Mouse (Mus musculus) adrenal gland, postnatal 36 days (tissue): Measurements from ENCODE around the gene N4bp1. TPM values are rescaled to one million over a fixed set of nuclear protein-coding genes. Genes with fewer than 3 reads are reported as not detected.
A peak's percentile ranks its signal among the peaks of the same experiment; 100 is the strongest.

Experiments
- DNase-seq, 2 experiments: peaks; one replicate each; pipeline ENCODE4 v3.0.0; 2021; ENCODE audit warnings: mixed read lengths in 1 of 2
- total RNA-seq, 2 experiments: library from RNA; stranded (reverse); gene quantifications; 2 replicates each; pipeline ENCODE4 v1.2.3; 2021

N4bp1 gene
- total RNA-seq, 2 experiments from 2014 or later, result 29.8 to 36.0 TPM

DNA sequence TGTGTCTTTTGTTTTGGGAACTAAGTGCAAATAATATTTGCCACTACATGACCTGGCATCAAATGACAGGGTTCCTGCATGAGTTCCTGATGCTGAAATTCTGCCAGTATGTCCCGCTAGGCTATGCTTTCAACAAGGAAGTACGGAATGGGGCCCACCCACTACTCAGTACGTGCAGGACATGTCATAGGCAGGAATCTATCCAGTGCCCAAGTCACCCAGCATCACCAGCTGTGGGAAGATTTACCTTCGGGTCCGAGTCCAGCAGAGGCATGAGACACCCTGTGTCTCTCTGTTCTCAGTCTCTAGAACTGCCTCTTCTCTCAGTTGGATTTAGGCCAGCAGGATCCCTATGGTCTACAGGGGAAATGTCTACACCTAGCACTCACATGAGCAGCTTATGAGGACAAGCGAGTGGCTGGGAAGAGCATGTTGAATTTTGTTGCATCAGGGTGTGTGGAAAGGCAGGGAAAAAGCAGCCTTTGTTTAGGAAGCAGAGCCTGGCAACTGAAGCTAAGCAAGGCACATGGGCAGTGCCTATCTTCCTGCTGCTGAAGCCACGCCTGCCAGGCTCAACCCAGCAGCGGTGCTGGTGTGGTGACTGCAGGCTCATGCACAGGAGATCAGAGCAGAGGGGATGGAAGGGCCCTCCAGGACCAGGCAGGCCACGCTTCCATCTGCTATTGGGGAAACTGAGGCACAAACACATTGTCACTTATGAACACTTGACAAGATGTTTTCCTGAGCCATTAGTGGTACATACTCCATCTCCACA, 59.2 kb downstream of the N4bp1 start:
- DNase-seq, result no peak

DNA sequence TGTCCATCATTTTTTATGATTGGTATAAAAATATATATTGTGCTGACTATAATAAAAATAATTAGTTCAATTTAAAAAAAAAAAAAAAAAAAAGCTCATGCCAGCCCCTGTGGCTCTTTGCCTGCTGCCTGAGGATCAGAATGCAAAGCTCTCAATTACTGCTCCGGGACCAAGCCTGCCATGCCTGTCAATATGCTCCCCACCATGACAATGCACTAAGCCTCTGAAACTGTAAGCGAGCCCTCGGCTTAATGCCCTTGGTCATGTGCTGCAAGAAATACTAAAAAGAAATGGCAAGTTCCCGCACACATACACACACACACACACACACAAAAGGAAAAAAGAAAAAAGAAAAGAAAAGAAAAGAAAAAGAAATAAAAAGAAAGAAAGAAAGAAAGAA, 60.3 kb downstream of the N4bp1 start:
- DNase-seq, result no peak

DNA sequence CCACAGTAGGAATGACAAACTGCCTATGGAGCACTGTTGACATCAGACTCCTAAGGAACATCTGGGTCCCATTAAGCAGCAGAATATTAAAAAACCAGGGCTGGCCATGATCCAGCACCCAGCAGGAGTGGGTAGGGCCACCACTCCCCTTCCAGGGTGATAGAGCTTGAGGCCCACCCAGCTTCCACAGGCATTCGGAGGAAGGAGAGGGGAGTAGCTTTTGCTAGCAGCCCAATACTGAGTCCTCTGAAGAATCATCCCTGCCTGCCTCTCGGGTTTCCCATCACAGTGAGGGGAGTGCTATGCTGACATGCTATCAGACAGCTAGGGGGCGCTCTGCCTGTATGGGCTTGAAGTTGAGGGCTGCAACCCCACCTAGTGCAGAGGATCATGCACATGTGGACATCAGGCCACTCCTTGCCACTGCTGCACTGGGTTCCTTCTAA, 64.3 kb downstream of the N4bp1 start:
- DNase-seq, result peak; percentile 38 to 73

DNA sequence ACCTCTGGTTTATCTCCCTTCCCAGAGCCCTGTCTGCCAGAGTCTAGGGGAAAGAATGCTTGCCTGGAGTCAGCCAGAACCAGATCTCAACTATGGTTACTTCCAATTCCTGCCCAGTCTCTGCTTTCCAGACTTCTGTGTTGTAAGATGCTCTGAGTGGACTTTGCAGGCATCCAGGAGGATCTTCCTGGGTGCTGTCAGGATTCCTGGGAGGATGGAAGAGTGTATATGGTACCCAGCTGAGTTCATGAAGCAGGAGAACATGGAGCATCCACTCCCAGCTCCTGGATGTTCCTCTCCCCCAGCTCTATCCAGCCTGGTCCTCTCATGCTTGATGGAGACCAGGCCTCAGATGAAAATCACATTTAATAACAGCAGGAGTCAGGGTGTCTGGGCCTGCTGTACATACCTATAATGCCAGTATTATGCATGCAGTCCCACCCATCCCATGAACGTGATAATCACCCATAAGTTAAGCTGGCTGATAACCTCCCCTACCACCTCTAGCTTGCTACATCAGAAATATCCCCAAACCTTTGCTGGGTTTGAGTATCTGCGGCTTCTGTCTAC, 64.8 kb downstream of the N4bp1 start:
- no peak for DNase-seq

DNA sequence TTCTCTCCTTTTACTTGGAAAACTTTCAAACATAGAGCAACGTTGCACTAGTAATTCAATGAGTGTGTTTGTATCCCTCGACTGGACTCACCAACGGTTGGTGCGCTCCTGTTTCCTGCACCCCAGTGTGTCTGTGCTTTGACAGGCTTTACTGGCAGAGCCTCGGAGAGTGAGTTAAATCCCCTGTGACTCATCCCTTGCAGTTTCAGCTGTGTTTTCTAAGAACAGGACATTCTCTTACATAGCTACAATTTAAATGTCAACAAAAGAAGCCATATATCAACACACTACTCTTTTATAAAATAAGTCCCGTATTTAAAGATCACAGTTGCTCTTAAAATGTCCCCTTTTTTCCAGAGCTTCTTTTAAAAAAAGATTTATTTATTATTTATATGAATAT, 65.6 kb downstream of the N4bp1 start:
- DNase-seq, result peak; percentile 35 to 57

DNA sequence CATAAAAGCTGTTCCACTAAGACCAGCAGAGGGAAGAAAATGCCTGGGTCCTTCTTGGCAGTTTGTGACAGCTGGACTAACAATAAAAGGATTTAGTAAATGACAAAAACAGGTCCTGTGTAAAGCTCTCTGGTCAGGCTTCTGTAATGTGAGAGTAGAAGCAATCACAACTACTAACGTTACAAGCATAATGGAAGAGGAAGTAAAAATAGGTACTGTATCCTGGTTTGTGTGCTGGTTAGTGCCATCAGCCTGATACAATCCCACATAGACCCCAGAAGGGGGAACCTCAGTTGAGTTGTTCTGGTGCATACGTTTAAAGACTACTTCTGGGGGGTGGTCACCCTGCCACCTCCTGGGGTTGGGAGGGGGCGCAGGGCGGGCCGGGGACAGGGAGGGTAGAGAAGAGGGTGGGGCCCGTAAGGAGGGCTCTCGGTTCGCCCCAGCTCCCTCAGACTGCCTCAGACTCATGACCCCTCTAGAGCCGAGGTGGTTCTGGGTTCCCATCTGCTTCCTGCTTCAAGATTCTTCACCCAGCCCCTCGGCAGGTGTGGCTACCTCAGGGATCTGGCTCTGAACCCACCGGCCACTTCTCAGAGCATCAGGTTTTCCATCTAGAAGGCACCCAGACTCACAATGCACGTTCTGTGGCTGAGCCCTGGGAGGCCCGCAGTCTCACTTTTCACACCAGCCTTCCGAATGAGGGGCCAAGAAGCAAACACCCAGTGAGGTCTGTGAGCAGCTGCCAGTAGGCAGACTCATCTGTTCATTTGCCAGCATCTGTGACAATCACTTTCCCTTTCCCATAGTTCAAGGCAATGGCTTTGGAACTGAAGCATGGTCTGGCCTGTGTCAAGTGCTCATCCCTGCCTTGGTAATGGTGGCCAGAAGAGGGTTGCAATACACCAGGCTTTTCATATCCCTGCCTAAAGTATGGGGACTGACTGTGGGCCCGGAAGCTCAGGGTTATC, 75.8 kb downstream of the N4bp1 start:
- peak in 1 of 2 experiments; percentile 42 for DNase-seq

DNA sequence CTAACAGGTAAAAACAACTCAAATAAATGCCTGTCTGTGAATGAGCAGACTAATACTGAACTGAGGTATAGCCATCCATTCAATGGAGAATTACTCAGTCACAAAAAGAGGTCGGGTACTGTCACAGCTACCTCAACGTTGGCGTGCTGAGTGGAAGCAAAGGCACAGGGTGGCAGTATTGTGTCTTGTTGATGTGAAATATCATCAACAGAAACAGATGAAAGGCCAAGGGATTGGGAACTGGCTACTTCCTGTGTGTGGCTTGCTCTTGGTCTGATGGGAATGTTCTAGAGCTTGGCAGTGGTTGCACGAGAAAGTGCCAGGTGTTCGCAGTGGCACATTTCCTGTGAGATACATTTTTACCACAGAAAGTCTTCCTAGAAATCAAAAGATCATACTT, 76.8 kb downstream of the N4bp1 start:
- DNase-seq, result peak; percentile 36 to 48

DNA sequence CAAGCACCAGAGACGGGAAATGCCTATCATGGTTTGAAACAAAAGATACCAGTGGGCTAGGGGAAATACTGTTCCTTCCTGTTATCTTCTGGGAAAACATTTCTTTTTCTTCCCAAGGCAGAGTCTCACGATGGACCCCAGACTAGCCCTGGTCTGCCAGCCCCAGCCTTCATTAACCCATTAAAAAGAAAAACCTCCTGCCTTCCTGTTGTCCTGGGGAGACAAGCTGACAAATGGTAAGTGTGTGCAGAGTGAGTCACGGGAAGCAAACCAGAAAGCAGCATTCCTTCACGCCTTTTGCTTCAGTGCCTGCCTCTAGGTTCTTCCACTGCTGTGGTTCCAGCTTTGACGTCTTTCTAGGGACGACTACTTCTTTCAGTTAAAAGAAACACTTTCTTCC, 83.1 kb downstream of the N4bp1 start:
- DNase-seq, result no peak

DNA sequence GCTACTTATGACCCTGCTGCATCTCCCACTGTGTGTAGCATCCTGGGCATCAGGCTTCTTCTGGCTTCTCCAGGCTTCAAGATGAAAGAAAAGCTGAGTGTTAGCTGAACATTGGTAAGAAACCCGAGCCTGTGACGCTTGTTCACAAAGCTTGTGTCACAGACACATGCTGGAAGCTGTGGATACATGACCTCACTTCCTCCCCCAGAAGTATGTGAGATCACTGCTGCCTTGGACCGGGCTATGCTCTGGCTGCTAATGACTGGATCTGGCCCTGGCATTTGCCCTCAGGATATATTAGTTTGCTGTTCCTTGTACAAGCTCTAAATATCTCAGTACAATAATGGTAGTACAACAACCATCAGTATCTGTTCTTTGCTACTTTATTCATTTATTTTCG, 84.1 kb downstream of the N4bp1 start:
- peak; percentile 42 to 45 for DNase-seq

DNA sequence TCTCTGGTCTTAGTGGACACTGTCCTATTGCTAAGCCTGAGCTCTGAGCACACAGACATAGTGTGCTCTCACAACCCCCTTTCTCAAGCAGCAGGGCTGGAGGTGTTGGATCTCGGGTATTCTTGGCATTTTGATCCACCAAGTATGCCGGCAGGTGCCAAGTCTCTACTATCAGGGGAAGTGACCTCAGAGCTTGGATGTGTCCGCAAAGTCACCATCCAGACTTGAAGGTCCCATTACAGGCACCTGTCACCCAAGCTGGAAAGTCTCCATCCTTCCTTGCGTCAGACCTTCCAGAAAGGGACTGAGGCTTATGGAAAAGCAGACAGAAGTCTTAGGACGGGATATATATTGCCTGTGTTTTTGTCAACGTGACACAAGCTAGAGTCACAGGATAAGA, 86.9 kb downstream of the N4bp1 start:
- DNase-seq, result no peak

DNA sequence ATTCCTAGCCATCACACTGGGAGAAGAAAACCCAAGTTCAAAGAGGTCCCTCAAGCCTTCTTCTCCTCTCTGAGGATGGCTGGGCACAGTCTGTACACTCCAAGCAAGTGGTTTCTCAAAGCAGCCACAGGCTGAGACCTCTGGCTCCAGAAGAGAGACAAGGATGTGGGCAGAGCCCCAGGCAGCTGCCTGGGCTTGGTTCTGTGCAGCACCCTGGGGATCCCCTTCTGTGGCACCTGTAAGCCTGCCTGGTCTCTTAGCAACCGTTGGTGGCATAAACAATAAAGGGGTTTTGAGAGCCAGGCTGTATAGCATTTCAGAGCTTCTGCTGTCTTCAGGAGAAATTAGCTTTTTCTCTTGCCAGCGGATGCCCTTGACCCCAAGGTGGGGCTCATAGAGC, 87.4 kb downstream of the N4bp1 start:
- DNase-seq, result no peak

DNA sequence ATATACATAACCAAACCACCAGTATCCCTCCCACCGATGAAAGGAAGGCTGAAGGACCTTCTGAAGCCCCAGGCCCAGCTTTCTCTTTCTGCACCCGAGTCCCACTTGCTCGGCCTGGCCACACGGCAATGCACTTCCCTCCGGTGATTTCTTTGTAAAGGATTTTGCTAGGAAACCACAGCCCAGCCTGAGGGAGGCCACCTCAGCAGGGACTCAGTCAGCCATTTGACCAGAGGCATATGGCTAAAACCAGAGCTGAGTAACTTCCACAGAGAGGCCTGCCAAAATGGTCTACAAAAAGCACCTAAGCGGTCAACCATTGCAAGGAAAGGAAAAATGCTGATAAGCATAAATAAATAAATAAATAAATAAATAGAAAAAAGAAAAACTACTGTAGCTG, 90.3 kb downstream of the N4bp1 start:
- no peak for DNase-seq

DNA sequence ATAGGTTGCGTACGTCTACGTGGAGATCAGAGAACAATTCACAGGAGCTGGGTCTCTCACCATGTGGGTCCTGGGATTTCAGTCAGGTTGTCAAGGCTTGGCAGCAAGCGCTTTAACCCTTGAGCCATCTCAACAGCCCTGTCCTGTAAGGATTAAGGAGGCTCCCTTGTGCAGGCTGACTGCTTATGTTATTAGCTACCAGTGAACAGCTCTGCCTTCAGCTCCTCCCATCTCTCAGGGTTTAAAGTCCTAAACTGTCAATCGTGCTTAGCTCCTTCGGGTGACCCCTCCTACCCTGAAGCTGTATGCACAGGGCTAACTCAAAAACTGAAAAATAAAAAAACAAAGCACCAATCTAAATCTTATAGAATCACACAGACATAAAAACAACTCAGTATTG, 93.5 kb downstream of the N4bp1 start:
- DNase-seq, result no peak

DNA sequence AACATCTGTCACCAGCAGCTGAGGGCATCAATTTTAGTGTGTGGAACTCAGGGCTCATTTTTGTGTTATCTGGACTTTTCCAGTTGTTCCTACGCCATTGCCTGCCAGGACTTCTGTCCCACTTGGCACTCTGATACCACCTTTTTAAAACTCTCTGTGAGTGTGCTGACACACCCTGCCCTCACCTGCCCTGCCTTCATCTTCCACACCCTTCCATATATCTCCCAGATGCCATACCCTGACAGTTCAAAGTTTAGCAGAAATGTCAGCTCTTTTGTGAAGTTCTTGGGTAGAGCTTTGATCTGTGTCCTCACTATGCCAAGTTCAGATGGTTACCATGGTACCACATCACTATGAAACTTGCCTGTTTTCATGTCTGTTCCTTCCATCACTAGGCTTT, 95.5 kb downstream of the N4bp1 start:
- DNase-seq, result no peak

DNA sequence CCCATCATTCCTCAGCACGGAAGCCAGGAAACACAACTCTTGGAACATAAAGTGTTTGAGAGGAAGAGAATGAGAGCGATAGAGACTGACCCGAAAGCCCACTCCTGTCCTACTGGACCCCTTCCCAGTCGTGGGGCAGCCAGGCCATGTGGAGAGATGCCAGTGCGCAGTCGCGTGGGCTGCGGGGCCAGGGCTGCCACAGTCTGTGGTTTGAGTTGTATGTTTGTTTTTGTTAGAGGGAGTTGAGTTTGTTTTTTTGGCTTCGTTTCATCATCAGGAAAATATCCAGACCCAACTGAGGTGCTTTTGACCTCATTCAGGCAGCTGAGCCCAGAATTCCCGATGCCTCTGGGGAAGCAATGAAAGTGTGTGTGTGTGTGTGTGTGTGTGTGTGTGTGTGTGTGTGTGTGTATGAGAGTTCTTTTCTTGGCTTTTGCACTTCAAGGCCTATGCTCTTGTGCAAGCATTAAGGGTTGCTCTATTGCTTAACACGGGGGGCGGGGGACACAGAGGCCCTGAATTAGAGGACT, 97.1 kb downstream of the N4bp1 start:
- DNase-seq, result peak; percentile 42 to 49

DNA sequence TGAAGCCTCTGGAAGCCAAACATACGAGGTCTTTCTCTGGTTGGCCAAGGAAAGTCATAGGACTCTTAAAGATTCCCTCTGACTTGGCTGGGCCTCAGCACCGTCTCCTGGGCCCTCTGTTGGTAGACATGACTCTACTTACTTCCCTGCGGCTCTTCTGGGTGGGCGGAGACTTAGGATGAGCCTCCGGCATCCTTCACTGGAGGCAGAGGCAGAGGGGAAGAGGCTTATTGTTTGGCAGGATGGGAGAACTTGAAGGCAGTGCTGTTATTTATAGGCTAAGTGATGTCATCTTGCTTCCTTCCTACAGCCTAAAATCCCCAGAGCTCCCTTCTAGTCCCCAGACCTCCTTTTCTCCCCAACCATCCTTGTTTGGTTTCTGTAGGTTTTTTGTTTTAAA, 98.6 kb downstream of the N4bp1 start:
- peak in 1 of 2 experiments; percentile 31 for DNase-seq

DNA sequence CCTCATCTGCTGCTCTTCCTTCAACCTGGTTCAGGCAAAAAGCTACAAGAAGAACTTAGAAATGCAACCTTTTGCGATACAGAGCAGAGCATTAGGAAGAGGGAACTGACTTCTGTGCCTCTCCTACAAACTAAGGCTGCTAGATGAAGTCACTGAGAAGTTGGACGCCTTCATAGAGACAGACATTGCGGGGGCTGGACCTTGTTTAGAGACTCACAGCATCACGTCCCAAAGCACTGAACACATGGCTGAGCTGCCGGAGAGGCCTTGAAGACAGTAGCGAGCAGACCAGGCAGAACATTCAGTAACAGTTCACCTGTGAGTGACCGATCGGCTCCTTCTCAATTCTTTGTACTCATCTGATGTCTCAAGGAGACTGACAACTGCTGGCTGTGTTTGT, 104.0 kb downstream of the N4bp1 start:
- no peak for DNase-seq

DNA sequence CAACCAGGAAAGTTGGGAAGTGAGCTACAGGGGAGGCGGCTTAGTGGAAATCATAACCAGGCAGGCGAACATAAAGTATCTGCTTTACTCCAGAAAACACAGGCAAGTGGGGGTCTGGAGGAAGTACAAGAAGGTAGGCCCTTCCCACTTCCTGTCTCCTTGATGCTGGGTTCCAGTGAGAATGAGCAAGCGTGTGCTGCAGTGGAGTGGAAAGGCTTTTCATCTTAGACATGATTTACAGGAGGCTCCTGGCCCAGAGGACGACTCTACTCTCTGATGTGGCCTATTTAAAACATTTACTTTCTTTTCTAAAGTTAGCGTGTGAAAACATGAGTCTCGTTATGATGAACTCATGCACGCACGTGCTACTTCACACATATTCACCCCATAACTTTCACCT, 105.9 kb downstream of the N4bp1 start:
- DNase-seq, result no peak

DNA sequence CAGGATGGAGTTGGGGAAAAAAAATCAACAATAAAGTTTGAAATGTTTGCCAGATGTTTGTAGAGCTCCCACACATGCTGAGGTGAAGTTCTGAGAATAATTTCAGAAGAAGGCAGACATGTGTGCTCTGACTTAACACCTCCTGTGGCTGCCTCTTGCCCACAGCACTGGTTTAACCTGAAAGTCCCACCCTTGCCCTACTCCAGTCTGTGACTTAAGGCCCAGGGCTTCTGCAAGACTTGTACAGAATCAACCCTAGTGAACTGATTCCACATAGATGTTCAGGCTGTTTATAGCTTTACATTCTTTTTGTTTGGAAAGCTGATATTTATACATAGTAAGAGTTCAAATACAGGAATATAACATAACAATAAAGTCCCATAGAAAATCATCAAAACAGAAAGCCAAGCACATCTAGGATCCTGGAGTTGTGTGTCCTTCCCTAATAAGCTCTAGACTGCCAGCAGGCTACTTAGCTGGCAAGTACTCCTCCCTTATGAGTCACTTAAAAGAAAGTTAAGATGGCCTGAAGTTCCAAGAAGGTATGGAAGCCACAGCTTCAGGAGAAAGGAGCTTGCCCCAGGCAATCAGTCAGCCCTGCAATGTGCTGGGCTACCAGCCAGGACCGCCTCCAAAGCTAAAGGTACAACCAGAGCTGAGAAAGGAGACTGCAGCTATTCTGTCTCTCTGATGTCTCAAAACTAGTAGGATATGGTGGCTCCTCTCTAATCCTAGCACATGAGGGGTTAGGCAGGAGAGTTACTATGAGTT, 114.9 kb downstream of the N4bp1 start:
- DNase-seq, result peak in 1 of 2 experiments; percentile 48

DNA sequence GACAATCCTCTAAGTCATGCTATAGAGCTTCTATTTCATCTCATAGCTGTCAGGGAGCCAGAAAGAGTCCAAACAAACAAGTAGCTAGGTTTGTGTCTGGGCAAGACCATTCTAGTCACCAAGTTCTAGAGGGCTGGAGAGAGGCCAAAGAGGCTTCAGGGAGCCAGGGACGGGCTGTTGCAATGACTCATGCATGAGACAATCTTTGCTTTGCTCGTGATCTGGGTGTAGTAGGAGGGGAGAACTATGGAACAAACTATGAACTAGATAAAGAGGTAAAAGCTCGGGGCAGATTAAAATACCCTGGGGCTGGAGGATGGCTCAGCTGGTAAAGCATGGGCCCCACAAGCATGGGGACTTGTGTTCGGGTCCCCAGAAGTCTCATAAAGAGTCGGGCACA, 116.6 kb downstream of the N4bp1 start:
- DNase-seq, result peak; percentile 83 to 87

DNA sequence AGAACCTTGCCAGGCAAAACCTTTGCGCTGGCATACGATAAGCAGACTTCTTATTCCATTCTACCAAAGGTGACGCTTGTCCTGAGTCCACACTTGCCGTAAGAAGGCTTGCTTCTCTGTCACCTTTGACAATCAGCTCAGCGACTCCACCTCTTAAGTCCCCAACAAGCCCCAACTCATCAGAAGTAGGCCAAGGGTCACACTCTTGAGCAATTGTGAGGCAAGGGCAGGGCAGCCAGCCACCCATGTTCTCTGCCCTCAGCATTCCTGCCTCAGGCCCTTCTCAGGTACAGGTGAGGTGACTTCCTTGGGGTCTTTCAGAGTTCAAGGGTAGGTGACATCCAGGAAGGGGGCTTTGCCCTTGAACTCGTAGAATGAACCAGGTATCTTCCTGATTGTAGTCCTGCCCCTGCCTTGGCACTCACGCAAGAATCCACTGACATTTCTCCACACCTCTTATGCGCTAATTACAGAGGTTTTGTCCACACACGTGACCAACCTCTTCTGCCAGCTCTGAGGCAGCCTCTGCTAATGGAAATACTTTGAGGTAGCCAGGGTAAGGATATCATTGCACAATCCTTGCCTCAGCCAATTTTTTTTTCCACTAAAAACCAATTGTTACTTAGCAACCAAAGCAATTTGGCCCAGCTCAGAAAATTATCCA, 118.4 kb downstream of the N4bp1 start:
- peak in 1 of 2 experiments; percentile 43 for DNase-seq
